Mouse (Mus musculus) small intestine, adult 2 months (tissue): Measurements from ENCODE around the gene Sytl2.

ENCODE experiments used
- CTCF ChIP-seq: fragments of 200-500 bp; IDR thresholded peaks from 2 replicates; pipeline ENCODE4 v1.5.1; 2012; ENCODE audit warnings: low read depth, mild to moderate bottlenecking, control low read depth, inconsistent platforms, low read length, moderate library complexity, mixed read lengths; ENCODE audit not compliant: insufficient replicate concordance, insufficient read length; ENCODE audit errors: extremely low read depth
- POLR2A ChIP-seq: fragments of 200-500 bp; IDR thresholded peaks from 2 replicates; pipeline ENCODE4 v1.6.1; 2012; ENCODE audit warnings: low read depth, mild to moderate bottlenecking, control low read depth, inconsistent platforms, low read length, moderate library complexity

GRCm38 (mm10) chr7:90306968-90307367, 4.9 kb downstream of the Sytl2 start:
- no peak for TF ChIP-seq CTCF
- no peak for TF ChIP-seq POLR2A
